Mouse (Mus musculus) cerebellum, postnatal 10 days (tissue): ENCODE results near the gene Eif4a3.
"Not testable (repeated sequence)": the region's sequence is repeated elsewhere in the genome, so short reads cannot be mapped to it uniquely, and the experiment has no call there.

Source experiments
- DNase-seq, 2 experiments: peaks; one replicate each; pipeline ENCODE4 v3.0.0; 2021; ENCODE audit warnings: mixed read lengths in 2 of 2

Eif4a3 gene

GRCm38 (mm10) chr11:119297996-119298395 lies 1.9 kb downstream of the Eif4a3 start:
- DNase-seq = no peak

- DNase-seq = not testable (repeated sequence)
Observed at GRCm38 (mm10) chr11:119292861-119293260, 7.0 kb downstream of the Eif4a3 start.

GRCm38 (mm10) chr11:119287207-119287992 lies 12.5 kb downstream of the Eif4a3 start:
- peak; percentile 49 to 61 for DNase-seq

GRCm38 (mm10) chr11:119285791-119286527 lies 13.9 kb downstream of the Eif4a3 start:
- DNase-seq = peak; percentile 62 to 63

GRCm38 (mm10) chr11:119281030-119281429 lies 18.9 kb downstream of the Eif4a3 start:
- DNase-seq = no peak

GRCm38 (mm10) chr11:119273186-119273930 lies 26.5 kb downstream of the Eif4a3 start:
- peak in 1 of 2 experiments; percentile 56 for DNase-seq

- DNase-seq = not testable (repeated sequence)
Observed at GRCm38 (mm10) chr11:119272492-119272891, 27.4 kb downstream of the Eif4a3 start.

- DNase-seq = peak; percentile 59 to 66
Observed at GRCm38 (mm10) chr11:119268557-119269195, 31.2 kb downstream of the Eif4a3 start.

GRCm38 (mm10) chr11:119267768-119268556 lies 31.9 kb downstream of the Eif4a3 start, which contains the start of gene Gaa:
Gene Gaa, plus strand, starts transcription at chr11:119267887.
- peak; percentile 98 to 99 for DNase-seq

GRCm38 (mm10) chr11:119267241-119267674 lies 32.6 kb downstream of the Eif4a3 start:
- peak; percentile 91 to 93 for DNase-seq

GRCm38 (mm10) chr11:119265811-119266210 lies 34.1 kb downstream of the Eif4a3 start:
- DNase-seq = no peak

- no peak for DNase-seq
Observed at GRCm38 (mm10) chr11:119264413-119264812, 35.5 kb downstream of the Eif4a3 start.

GRCm38 (mm10) chr11:119259977-119260376 lies 39.9 kb downstream of the Eif4a3 start:
- DNase-seq = no peak

- DNase-seq = peak; percentile 74 to 79
Observed at GRCm38 (mm10) chr11:119258572-119259322, 41.1 kb downstream of the Eif4a3 start.

- DNase-seq = no peak
Observed at GRCm38 (mm10) chr11:119258216-119258571, 41.7 kb downstream of the Eif4a3 start.

GRCm38 (mm10) chr11:119256557-119256956 lies 43.3 kb downstream of the Eif4a3 start:
- DNase-seq = not testable (repeated sequence)

- DNase-seq = peak; percentile 83
Observed at GRCm38 (mm10) chr11:119252854-119253541, 46.9 kb downstream of the Eif4a3 start.

- DNase-seq = no peak
Observed at GRCm38 (mm10) chr11:119250998-119251397, 48.9 kb downstream of the Eif4a3 start.

- peak; percentile 87 to 94 for DNase-seq
Observed at GRCm38 (mm10) chr11:119249011-119249410, 50.9 kb downstream of the Eif4a3 start.

GRCm38 (mm10) chr11:119245543-119245942 lies 54.3 kb downstream of the Eif4a3 start:
- DNase-seq = not testable (repeated sequence)
